Mouse (Mus musculus) cerebellum, postnatal 14 days (tissue): ENCODE measurements around the gene Pafah2.

Source experiments
- DNase-seq, 2 experiments: peaks; one replicate each; pipeline ENCODE4 v3.0.0; 2021; ENCODE audit warnings: mixed read lengths in 2 of 2

Gene Pafah2

DNA sequence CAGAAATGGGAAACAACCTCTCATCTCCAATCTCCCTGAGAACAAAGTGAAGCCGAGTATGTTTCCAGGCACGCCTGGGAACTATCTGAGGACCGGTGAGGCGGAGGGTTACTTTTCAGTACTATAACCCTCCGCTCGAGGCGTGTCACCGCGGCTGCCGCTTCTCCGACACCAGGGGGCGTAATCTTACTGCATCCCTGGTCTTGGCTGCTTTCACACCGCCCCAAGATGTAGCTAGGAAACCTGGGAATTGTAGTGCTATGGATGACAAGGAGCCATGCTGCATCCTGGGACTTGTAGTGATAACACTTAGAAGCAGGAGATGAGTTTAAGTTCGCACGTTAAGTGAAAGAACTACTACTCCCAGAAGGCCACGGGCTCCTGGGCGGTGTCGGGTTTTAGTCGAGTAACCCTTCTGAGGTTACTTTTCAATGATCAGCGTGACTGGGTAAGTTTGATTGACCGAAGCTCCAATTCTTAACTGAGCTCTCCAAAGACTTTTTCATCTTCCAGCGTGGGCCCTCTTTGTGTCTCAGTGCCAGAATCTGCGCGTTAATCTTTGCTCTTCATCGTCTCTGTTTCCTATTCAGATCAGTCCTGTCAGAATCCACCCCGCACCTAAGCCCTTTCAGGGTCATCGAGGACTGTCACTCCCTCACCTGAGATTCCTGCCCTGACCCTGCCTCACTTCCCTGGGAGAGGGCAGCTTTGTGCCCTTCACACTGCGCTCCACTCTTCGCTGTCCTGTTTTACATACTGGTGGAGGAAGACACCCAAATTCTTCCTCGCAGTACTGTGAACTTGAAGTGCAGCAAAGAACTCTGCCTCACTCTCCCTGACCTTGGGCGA lies at the start of gene Pafah2:
TSS of gene Pafah2 (plus strand) at position 344 of the 849 bp plus-strand sequence.
- peak; percentile 95 to 96 for DNase-seq

DNA sequence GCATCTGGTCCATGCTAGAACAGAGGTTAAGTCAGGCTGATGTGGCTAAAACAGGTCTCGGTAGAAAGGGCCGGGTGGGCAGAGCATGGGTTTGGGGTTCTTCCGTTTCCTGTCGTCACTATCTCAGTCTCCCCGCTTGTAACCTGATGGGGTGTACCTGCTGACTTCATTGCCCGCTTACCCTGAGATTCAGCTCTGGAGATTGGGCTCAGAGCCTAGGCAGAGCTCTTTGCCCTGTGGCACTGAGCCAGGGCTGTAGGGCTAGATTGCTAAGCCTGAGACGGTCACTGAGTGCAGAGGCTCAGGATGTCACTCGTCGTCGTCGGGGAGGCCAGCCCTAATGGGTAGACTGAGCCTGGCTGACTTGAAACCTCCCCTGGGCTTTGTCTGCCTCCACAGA lies 48.0 kb upstream of the Pafah2 start:
- no peak for DNase-seq

DNA sequence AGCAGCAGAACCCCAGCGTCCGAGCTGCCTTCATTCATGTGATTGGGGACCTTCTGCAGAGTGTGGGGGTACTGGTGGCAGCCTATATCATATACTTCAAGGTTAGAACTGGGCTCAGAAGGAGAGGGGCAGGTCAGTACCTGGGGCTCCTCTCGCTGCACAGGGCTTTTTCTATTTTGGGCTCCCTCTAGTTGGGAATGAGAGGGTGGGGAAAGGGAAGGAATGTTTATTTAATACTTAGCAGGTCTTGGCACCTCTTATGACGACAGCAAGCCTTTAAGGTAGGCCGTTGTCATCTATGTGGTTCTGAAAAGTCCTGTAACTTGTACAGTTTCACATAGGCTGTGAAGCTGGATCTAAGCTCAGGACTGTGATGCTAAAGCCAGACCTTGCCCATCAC lies 47.6 kb upstream of the Pafah2 start:
- no peak for DNase-seq

DNA sequence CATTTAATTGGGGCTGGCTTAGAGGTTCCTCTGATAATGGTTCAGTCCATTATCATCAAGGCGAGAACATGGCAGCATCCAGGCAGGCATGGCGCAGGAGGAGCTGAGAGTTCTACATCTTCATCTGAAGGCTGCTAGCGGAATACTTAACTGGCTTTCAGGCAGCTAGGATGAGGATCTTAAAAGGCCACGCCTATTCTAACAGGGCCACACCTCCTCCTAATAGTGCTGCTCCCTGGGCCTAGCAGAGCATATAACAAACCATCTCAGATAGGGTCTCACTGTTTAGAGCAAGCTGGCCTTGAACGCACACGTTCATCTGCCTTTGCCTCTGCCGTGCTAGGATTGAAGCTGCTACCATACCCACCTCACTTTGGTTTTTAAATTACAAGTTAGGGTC lies 46.3 kb upstream of the Pafah2 start:
- DNase-seq: no peak

DNA sequence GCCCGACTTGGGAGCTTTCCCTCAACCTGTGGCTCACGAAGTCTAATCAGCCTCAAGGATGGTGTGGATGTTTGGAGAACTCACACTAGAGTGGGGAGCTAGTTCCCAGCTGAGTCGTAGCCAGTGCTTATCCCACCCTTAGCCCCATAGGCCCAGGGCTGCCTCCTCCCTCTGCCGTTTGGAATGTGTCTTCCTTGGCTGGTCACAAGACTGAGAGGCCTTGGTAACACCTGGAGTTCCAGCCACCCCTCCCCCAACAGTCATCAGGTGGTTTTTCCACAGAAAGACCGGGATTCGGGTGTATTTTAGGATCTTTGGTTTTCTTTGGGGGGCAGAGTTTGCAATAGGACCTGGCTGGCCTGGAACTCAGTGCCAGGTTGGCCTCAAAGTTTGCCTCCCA lies 45.5 kb upstream of the Pafah2 start:
- DNase-seq: no peak

DNA sequence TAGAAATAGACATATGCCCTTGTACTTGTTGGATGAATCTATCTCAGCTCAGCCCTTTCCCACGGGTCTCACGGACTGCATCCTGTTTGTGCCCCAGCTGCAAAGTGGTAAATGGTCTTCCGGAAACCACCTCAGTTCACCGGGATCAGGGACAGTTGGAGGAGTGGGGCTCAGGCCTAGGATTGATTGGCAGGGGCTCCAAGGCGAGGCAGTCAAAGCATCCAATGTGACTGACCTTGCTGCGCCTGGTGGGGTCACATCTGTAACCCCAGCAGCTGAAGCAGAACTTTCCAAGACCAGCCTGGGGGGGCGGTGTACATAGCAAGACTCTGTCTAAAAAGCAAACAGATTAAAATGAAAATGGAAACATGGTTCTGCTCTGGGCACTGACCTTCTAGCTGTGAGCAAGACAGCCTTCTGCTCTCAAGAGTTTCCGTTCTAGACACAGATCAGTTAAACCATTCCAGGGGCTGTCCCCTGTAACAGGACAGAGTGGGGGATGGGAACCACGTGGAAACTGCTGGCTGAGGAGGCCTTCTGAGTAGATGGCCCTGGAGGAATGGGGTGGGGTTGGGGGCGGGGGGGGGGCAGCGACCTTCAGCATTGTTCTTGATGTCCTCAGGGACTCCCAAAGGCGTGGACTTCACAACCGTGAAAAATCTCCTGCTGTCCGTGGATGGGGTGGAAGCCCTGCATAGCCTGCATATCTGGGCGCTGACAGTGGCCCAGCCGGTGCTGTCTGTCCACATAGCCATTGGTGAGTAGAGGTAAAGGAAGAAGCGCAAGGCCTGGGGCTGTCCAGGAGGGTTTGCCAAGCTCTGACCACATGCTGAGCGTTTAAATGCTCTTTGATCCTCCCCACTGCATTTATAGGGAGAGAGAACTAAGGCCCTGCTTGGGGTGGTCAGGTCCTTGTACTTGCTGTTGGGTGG lies 44.5 kb upstream of the Pafah2 start:
- DNase-seq: no peak

DNA sequence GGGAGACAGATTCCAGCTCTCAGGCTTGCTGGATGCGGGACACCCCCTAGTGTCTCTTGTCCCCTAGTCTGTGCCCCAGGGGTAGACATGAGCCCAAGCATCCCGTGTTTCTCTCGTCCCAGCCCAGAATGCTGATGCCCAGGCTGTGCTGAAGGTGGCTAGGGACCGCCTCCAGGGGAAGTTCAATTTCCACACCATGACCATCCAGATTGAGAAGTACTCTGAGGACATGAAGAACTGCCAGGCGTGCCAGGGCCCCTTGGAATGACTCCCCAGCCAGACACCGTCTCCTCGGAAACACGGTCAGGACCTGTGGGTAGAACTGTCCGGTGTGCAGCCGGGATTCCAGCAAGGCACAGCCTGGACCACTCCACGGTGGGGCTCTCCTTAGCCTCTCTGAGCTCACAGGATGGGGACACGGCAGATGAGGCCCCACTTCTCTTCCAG lies 43.8 kb upstream of the Pafah2 start:
- DNase-seq: no peak

DNA sequence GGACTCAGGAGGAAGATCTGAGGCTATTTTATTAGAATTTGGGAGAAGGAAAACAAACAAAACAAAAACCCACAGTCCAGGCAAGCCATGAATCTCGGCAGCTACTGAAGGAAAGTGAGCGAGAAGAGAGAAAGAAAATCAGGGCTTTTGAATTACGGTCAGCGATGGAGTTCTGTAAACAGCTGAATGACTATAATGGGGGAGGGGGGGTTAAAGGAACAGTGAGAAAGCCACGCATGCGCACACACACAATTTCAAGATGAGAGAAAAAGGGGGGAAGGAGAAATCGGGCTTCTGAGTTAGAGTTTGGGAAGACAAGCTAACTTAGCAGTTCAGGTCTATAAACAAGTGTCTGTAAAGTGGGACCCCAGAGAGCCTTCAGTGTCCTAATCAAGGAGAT lies 43.2 kb upstream of the Pafah2 start:
- DNase-seq: no peak

DNA sequence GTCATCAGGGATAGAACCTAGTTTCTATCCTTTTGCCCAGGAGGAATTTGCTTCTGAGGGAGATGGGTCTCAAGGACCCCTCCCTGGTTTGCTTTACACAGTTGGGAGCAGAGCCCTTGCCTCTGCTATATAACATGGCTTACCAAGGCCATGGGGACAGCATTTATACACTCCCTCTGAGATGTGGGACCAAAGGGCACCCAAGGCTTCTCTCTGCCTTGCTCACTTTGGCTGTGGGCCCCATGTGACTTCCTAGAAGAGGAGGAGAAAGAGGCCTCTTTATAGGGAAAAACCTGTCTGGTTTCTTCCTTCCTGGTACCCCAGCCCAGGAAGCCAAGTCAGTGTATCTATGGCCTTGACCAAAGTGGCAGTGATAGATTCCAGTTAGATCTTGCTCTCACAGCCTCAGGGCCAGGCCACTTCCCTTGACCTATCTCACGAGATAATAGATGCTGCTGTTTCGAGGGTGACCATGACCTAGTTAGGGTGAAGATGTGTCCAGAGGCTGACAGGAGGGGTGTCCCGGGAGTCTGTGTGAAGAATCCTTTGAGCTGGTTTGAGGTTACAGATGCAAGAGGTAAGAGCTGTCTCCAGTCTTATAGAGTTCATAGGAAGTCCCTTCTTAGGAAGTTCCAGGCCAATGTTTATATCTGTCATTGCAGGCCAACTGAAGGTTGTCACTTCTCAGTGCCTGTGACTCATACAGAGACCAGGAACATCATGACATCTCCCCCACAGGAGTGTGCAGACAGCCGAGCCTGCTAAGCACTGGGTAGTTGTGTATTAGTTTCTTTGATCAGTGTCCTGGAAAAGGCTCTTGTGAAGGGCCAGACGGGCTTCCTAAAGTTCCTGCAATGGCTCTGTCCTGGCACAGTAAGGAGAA lies 42.4 kb upstream of the Pafah2 start:
- DNase-seq: no peak

DNA sequence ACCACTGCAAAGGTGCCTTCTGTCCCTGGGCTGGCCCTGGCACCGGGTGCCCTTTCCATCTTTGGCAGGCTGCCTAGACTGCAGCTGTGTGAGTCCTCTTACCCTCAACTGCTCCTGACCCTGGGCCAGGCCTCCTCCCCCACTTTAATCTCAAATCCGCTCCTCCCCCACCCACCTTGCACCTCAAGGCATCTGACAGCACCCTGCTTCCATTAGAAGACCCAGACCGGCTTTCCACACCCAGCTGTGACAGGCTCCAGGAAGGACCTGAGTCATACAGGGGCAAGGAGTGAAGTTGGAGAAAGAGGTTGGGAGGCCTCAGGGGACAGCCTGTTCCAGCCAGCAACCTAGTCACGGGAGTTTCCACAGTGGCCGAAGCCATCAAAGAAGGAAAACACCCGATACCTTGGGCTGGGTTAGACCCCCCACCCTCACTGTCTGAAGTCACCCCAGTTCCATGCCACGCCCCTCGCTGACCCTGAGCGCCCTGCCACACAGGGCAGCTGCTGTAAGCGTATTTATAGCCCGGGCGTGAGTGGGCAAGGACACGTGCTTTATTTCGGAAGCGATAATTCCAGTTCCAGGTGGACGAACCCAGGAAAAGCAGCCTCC lies 40.2 kb upstream of the Pafah2 start:
- DNase-seq: peak; percentile 34 to 45

DNA sequence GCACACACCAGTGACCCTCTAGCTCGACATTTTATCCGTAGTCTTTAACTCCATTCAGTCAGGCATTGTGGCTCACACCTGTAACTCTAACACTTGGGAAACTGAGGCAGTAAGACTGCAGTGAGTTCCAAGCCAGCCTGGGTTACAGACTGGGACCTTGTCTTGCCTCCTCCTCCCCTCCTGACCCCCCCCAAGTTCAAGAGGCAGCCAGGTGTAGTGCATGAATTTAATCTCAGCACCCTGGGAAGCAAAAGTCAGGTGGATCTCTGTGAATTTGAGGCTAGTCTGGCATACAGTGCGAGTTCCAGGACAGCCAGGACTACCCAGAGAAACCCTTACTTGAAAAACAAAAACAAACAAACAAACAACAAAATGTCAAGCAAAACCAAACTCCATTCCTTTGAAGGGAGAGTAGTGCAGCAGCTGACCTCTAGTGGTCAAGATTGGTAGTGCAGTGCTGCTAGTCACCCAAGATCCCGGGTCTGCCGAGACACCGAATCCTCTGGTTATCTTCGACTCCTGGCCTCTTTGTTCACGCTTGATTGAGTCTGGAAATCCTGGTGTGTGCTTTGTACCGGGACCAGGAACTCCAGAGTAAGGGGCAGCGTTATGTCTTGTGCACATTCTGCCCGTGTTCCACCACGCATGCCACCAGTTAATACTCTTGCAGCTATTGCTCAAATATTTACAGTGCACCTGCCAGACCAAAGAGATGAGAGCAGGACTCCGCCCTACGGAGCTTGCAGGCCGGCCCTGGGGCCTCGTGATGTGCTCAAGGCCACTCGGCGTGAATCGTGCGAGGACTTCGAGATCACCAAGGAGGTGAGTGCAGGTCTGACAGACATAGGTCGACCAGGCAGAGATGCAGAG lies 39.3 kb upstream of the Pafah2 start:
- DNase-seq: peak; percentile 90 to 91

DNA sequence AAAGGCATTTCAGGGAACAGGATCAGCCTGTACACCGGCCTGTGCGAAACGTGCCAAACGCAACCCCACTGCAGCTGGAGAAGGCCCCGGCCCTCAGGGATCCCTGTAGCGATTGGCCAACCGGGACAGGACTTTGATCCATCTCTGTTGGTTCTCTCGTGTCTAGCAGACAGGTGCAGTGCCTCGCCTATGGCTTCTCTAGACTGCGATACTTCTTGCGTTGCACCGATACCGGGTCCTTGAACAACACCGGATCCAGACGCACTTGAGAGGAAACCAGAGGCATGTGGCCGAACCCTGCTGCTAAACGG lies 38.7 kb upstream of the Pafah2 start:
- no peak for DNase-seq

DNA sequence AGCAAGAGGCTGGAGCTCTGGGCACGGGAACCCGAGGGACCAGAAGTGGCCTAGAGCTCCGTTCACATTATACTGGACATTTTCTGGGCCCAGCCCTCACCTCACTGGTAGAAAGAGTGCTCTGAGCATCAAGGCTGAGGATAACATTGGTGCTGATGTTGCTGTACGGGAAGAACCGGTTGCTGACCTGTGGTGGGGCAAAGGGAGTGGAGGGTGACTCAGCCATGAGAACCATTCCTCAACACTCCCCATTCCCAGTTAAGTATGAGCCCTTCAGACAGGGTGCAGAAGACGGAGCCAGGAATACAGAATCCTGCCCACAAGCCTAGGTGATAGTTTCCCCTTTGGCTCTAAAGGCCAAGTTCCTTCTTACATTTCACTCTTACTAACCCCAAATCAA lies 36.5 kb upstream of the Pafah2 start:
- DNase-seq: no peak

DNA sequence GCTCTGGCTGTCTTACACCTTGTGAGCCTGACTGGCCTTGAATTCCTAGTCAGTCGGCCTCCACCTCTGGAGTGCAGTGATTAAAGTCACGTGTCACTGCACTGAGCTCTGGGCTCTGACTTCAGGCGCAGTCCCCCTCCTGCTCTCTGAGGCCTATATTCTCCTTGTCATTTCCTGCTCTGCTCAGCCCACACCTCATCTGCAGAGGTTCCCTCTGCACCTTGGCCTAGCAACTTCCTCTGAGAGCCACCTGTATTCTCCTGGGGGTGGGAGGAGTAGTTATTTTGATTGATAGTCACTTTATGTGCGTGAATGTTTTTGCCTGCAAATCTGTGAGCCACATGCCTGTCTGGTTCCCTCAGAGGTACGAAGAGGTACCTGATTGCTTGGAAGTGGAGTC lies 34.9 kb upstream of the Pafah2 start:
- DNase-seq: no peak

DNA sequence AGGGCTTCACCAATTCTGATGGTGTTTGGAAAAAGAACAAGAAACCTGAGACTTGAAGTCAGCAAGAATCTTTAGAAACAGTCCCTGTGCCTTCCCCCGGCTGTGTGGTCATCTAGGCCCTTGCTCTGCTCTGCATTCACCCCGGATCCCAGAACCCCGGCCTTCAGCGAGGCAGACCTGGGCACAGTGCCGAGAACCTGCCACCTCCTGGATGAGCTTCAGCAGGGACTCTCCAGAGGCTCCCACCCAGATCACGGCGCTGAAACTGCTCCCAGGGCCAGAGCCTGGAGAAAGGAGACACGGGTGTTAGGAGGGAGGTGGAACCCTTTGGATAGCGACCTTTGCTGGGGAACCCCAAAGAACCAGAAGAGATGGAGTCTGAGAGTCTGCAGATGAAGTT lies 34.0 kb upstream of the Pafah2 start:
- DNase-seq: peak in 1 of 2 experiments; percentile 37

DNA sequence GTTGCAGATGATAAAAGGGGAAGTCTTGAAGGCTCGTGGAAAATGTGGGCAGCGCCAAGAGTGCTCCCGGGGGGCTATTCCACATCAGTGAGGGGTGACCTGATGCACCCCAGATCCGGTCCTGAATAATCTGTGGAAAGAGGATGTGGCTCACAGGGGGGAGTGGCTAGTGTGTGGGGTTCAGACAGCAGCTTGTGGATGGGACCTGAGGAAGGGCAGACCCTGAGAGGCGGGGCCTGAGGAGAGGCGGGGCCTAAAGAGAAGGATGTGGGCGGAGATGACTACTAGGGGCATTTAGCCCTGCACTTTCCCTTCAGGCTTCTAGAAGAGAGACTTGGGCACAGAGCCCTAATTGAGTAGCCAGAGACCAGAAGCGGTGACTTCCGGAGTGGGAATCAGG lies 33.5 kb upstream of the Pafah2 start:
- DNase-seq: no peak

DNA sequence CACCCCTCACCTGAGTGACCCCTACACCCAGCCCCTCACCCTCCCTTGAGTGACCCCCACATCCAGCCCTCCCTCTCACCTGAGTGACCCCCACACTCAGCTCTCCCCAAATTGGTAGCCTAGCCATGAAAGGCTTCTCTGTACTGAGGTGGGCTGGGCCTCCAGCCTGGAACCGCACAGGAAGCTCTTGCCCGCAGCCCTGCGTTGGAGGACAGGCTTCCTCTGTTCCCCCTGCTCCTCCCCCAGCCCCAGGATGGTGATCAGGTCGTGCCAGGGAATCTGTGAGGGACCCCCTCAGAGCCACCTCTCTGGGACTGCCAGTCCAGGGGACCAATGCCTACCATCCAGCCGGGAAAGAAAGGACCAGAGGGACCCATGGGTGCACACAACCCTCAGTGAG lies 30.8 kb upstream of the Pafah2 start:
- no peak for DNase-seq

DNA sequence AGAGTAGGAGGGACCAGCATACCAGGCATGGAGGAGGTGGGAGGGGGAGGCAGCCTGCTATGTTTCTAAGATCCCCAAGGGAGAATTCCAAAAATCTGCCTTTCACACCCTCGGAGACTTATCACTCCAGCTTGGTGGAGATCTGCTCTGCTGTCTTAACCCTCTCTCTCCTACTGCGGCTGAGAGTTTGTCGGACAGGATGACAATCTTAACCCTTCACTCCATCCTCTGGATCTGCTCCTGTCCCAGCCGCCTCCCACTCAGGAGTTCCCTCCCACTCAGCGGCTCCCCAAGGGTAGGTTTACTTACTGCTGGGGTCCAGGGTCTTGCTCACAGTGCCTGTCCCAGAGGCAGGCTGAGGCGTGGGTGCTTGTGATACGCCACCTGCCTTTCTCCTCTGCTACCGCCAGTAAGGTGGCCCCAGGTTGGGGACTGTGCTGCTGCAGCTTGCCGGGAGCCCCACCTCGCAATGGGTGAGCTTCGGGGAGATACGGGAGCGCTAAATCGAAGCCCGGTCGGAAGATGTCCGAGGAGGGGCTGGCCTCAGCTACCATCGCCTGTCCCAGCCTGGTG lies 25.4 kb upstream of the Pafah2 start:
- no peak for DNase-seq

DNA sequence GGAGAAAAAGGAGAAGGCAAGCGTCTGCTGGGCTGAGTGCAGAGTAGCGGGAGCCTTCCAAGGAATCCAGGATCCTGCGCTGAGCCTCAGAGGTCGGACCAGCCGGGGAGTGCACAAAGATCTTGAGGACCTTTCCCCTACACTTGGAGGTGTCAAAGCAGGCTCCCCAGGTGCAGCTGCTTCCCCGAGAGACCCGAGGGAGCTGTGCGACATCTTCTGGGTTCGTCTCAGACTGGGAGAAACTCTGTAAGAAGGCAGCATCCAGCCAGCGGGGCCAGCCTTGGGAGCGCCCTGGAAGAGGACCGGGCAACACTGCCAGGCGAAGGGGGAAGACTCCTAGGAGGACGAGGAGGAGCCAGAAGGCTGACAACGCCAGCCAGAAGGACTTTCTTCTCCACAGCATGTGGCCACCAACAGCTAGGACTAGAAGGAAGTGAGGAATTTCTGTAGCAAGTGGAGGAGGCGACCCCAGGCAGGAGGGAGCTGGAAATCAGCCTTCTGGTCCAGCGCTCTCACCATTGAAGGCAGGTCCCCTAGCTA lies 24.7 kb upstream of the Pafah2 start:
- DNase-seq: peak in 1 of 2 experiments; percentile 29

DNA sequence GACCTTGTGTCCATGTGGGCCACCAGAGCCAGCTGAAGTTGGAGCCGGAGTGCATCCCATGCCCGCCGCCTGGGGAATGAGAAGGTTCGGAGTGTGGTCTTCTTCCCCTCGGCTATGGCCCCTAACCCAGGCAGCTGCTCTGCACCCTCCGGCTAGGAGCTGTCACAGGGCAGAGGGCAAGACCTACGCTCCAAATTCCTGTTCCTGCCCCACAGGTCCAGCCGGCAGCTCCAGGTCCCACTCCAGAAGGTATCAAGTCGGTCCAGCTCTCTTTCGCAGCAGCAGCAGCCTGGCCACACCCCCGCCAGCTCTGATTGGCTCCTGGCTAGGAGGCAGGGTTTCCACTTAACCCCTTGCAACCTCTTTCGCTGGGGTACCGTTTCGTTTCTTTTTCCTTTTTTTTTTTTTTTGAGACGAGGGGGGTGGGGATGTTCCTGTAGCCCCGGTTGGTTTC lies 23.8 kb upstream of the Pafah2 start:
- DNase-seq: peak; percentile 86 to 88

DNA sequence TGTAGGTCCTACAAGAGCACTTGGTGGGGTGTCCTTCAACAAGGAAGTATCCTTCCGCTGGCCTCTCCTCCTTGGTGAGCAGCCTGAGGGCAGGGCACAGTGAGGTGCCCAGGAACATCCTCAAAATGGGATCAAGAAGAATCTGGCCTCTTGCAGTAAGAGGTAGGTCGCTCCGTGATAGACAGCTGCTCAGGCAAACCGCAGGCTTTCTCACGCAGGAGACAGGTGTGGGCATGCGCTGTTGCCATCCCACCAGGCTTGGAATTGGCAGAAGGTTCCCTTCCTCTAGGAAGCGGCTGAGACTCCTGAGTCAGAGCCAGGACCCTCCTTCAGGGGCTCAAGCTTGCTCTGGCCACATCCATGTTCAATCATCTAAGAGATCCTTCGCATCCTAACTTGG lies 22.8 kb upstream of the Pafah2 start:
- peak in 1 of 2 experiments; percentile 31 for DNase-seq
